Mouse (Mus musculus) spleen, postnatal 14 days (tissue): ENCODE data around the gene Ucp1.
"Not testable (repeated sequence)": the region's sequence is repeated elsewhere in the genome, so short reads cannot be mapped to it uniquely, and the experiment has no call there.

ENCODE experiments used
- DNase-seq, 2 experiments: peaks; one replicate each; pipeline ENCODE4 v3.0.0; 2021 to 2022; ENCODE audit warnings: low spot score in 2 of 2

The Ucp1 gene

GRCm38 (mm10) chr8:83290176-83290575 is at the start of gene Ucp1:
TSS of gene Ucp1 (plus strand) at chr8:83290352.
- no peak for DNase-seq

GRCm38 (mm10) chr8:83244151-83244550 is 46.0 kb upstream of the Ucp1 start:
- no peak for DNase-seq

- no peak for DNase-seq
Measured at GRCm38 (mm10) chr8:83250858-83251257, 39.3 kb upstream of the Ucp1 start.

- DNase-seq, result no peak
Measured at GRCm38 (mm10) chr8:83251362-83252246, 38.5 kb upstream of the Ucp1 start.

DNA sequence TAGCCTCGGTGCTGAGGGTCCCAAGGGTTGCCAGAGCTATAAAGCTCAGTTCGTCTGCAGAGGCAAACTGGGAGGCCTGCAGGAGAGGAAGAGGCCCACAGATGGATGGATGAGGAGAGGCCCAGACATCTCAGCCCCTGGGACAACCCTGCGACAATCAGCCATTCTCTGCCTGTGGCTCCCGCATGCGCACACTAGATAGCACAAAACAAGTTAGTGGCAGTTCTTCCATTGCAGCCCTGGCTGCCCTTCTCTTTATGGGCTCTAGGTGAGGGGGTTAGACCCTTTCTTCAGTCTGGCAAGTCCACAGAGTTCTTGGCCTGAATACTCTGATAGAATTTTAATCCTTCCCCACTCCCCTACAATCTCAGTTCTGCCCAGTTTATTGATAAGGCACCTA is 37.4 kb upstream of the Ucp1 start:
- no peak for DNase-seq

GRCm38 (mm10) chr8:83257631-83258030 is 32.5 kb upstream of the Ucp1 start:
- no peak for DNase-seq

DNA sequence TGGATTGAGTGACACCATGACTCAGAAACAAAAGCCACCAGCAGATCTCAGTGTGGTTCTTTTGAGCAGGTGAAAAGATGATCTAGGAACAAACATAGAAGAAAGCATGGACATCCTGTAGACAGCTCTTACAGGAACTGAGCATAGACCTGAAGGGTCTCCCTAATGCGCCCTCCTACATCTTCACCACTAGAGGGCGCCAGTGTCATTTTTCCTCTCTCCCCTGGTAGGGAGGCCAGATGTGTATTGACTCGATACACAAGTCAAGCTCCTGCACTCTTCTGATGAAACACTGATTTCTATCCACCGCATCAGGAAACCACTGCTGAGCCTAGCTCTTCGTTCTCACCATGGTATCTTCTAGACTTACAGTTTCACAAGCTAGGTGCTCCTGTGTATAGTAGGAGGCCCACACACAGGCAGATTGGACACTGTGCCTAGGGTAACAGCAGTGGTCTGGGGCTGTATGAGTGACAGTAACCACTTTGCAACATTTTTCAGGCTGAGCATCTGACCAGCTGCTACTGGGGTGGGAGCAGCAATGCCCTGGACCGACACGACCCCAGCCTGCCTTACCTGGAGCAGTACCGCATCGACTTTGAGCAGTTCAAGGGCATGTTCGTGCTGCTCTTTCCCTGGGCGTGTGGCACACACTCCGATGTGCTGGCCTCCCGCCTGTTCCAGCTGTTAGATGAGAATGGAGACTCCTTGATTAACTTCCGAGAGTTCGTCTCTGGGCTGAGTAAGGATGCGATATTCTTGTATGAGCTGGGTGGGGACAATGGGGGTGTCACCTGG is 29.5 kb upstream of the Ucp1 start:
- peak in 1 of 2 experiments; percentile 44 for DNase-seq

DNA sequence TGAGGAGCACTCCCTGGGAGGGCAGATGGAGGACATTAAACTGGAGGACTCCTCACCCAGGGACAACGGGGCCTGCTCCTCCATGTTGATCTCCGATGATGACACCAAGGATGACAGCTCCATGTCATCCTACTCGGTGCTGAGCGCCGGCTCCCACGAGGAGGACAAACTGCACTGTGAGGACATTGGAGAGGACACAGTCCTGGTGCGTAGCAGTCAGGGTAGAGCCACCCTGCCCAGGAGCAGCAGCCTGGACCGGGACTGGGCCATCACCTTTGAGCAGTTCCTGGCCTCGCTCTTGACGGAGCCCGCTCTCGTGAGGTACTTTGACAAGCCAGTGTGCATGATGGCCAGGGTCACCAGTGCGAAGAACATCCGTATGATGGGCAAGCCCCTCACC is 19.0 kb upstream of the Ucp1 start:
- DNase-seq, result no peak

DNA sequence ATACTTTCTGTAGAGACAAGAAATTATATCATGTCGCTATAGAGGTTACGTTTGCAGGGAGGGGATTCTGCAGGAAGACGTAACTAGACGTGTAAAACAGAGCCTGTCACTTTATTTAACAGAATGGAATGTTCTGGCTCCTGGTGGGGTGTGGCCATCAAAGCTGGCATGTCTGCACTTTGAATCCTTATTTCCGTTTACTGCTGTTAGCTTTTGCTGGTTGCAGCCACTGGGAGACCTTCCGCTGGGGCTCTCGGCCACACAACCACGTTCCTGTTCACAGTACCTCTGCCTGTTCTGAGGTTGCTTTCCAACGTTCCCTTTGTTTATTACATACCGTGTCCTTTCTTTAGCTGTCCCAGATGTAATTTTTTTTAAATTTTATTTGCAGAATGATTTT is 17.7 kb upstream of the Ucp1 start:
- DNase-seq, result no peak

DNA sequence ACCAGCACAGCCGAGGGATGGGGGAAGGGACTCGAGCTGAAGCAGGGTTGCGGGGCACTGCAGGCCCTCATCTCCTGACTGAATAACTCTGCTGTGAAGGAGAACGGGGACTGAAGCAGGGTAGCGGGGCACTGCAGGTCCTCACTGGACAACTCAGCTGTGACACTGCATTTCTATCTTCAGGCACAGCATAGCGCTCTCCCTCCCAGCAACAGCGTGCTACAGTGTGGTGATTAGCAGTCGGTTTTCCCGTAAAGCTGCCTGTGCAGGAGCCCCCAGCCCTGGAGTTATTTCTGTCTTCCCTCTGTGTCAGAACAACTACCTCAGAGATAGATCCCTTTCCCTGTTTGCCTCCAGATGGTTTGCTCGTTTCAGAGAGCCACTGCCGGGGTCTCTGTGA is 15.7 kb upstream of the Ucp1 start:
- no peak for DNase-seq

DNA sequence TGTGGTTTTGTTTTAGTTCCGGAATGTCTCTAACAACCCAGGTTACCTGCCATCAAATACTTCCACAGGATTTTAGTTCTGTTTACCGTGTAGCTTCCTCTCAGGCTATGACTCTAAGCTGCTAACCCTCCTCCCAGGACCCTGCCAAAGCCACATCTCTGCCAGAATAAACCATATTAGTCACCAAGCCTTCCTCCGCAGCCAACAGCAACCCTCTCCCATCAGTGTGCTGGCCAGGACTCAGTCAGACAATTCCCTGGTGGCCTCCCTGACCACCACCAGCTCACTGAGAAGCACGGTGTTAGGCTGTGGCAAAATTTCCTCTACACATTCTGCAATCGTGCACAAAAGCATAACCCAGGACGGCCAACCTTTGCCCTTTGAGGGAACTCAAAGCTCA is 11.7 kb upstream of the Ucp1 start:
- DNase-seq, result no peak

DNA sequence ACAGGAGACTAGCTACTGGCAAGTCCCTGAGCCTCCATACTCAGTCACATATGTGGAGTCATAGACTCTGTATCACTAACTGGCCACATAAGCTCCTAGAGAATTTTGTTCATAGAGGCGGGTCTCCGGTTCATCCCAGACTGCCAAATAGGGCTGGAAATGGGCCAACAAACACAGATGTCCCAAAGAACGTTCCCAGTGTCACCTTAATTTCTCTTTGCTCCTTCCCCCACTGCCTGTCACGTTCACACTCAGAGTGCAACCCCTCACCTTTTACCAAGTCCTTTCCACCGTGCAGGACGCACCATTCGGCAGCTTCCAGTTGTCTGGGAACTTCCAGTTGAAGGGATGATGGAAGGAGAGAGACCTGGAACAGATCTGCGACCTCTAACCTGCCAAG is 4.8 kb upstream of the Ucp1 start:
- DNase-seq, result no peak

GRCm38 (mm10) chr8:83297375-83297774 is 7.2 kb downstream of the Ucp1 start:
- no peak for DNase-seq

DNA sequence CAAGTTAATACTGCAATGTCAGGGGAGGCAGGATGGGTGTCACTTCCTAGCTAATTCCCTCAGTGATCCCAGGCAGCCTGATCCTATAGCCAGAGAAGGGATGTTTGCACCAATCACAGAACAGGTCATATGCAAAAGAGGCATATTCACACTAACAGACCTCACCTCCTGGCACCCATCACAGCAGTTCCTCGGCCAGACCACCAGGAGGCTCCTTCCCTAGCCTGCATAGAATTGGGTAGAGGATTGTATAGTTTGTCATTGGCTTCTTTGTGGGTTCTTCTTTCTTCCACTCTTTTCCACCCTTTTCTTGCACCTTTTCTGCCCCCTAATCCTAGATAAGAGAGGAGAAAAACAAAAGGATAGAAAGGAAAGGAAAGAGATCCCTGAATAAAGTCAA is 10.0 kb downstream of the Ucp1 start:
- DNase-seq, result no peak

DNA sequence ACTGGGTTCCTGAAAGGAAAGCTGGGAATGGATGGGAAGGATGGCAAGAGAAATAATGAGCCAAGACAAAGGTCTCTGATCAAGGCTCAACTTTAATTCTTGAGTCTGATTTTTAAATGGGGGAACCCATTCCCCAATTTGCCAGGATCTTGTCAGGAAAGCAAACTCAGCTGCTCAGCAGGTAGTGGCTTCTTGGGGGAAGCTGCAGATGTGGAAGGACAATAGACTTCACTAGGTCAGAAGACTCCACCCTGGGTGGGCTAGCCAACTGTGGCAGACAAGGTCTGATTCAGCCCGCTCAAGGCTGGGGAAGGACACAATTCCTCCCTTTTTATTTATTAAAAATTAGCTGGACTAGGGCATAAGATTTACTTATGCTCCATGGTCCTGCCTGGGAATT is 14.8 kb downstream of the Ucp1 start:
- no peak for DNase-seq

DNA sequence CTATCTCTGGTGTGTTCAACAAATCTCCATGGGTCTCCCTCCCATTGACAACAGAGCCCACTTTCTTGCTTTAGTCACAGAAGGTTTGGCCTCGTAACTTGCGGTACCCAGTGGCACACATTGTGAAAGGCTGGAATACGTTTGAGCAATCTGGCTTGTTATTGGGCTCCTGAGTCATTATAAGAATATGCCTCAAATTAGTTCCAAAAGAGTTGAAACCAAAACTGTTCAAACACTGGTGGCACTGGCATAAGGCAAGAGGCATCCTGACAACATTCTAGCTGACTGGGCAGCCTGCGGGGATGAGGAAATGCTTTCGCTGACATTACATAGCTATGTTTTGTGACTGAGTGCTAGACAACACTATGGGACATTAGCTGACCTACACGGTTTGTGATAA is 19.7 kb downstream of the Ucp1 start:
- DNase-seq, result no peak

- not testable (repeated sequence) for DNase-seq
Measured at GRCm38 (mm10) chr8:83315084-83315483, 24.9 kb downstream of the Ucp1 start.

- DNase-seq, result no peak
Measured at GRCm38 (mm10) chr8:83315691-83316090, 25.5 kb downstream of the Ucp1 start.

- DNase-seq, result no peak
Measured at GRCm38 (mm10) chr8:83320543-83320942, 30.4 kb downstream of the Ucp1 start.

- no peak for DNase-seq
Measured at GRCm38 (mm10) chr8:83322374-83322773, 32.2 kb downstream of the Ucp1 start.

GRCm38 (mm10) chr8:83323056-83323455 is 32.9 kb downstream of the Ucp1 start:
- DNase-seq, result no peak

DNA sequence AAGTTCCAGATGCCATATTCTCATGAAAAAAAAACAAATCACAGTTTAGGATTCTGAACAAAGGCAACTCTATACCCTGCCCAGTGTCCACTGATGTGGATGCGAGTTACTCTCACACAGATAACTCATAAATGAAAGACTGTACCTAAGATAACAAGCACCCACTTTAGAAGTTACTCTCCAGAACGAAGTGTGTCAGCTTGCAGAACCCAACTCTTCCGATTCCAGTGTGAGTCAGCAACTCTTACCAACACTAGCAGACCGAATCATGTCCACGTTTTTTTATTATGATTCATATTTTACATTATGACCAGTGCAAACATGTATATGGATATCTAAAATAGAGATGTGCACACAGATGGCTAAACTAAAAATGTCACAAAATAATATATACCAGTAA is 37.7 kb downstream of the Ucp1 start:
- no peak for DNase-seq

DNA sequence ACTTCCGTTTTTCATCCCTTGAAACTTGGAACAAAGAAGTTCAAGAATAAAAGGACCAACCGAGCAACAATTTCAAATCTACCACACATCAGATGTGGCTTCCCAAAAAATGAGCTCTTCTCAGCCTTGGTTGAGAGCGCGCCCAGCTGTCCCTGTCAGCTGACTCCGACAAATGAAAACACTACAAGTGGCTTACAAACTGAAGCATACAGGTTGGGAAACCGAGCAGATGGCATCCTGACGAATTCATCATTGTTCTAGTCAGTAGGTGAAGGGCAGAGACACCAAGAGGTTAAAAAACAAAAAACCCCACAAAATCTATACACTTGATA is 41.4 kb downstream of the Ucp1 start:
- no peak for DNase-seq
